Mouse (Mus musculus): ENCODE results near the gene Taok3. TPM values are rescaled to one million over a fixed set of nuclear protein-coding genes. Genes with fewer than 3 reads are reported as not detected.

Taok3 gene
- polyA plus RNA-seq, 1 experiment: 7.7 TPM

- Histone ChIP-seq H3K4me3 (no peak overlapping the region), H3K36me3 (ENCODE audit: control insufficient read depth, insufficient read depth) (peaks cover 14% of the 10 kb centered on the region), H3K27me3 (ENCODE audit: control insufficient read depth, insufficient read depth, insufficient read length) (no peaks in the 10 kb centered on the region), H3K79me2 (ENCODE audit: control insufficient read depth, insufficient read depth) (peaks cover 24% of the 10 kb centered on the region), H3K4me2 (ENCODE audit: low read depth) (no peak overlapping the region), H3ac (ENCODE audit: control insufficient read depth, insufficient read length) (no peak overlapping the region)
- TF ChIP-seq POLR2AphosphoS2 (IDR thresholded peaks at IDR 0.05; ENCODE audit: insufficient read length, low read depth) (no peak), E2F4 (IDR thresholded peaks at IDR 0.05; ENCODE audit: insufficient read depth) (no peak), MYOD1 (IDR thresholded peaks at IDR 0.05; ENCODE audit: control insufficient read depth in 1 of 3, insufficient read length in 2 of 3, low read depth in 2 of 3) (no peak), POLR2A (IDR thresholded peaks at IDR 0.05; ENCODE audit: insufficient read length, low read depth) (no peak), USF1 (IDR thresholded peaks at IDR 0.05; ENCODE audit: low read depth) (no peak), TCF12 (IDR thresholded peaks at IDR 0.05; ENCODE audit: insufficient read depth, poor library complexity, severe bottlenecking) (no peak), TCF3 (IDR thresholded peaks at IDR 0.05; ENCODE audit: insufficient read length, low read depth) (no peak)
Observed at GRCm38 (mm10) chr5:117284029-117284428, 164.1 kb downstream of the Taok3 start.

GRCm38 (mm10) chr5:117284682-117285081, 164.8 kb downstream of the Taok3 start:
- TF ChIP-seq MAX (IDR thresholded peaks at IDR 0.05; ENCODE audit: low read depth): no peak
- TF ChIP-seq E2F4 (IDR thresholded peaks at IDR 0.05; ENCODE audit: insufficient read depth): no peak
- TF ChIP-seq TCF12 (IDR thresholded peaks at IDR 0.05; ENCODE audit: insufficient read depth, poor library complexity, severe bottlenecking): no peak
- no peak for TF ChIP-seq POLR2AphosphoS2 (IDR thresholded peaks at IDR 0.05; ENCODE audit: insufficient read length, low read depth)
- no peak for TF ChIP-seq CEBPB (IDR thresholded peaks at IDR 0.05; ENCODE audit: insufficient read depth, poor library complexity, severe bottlenecking)
- TF ChIP-seq SRF (IDR thresholded peaks at IDR 0.05; ENCODE audit: control insufficient read depth, insufficient read length, low read depth): no peak
- no peak for TF ChIP-seq USF1 (IDR thresholded peaks at IDR 0.05; ENCODE audit: low read depth)
- peaks cover 24% of the 10 kb centered on the region for H3K79me2 ChIP-seq (ENCODE audit: control insufficient read depth, insufficient read depth)
- H3K4me2 ChIP-seq (ENCODE audit: low read depth): no peak overlapping the region
- peaks cover 14% of the 10 kb centered on the region for H3K36me3 ChIP-seq (ENCODE audit: control insufficient read depth, insufficient read depth)
- no peaks in the 10 kb centered on the region for H3K27me3 ChIP-seq (ENCODE audit: control insufficient read depth, insufficient read depth, insufficient read length)
- no peak overlapping the region for H3K4me3 ChIP-seq
- no peak overlapping the region for H3ac ChIP-seq (ENCODE audit: control insufficient read depth, insufficient read length)

GRCm38 (mm10) chr5:117285266-117285665, 165.3 kb downstream of the Taok3 start:
- no peaks in the 10 kb centered on the region for H3K27me3 ChIP-seq (ENCODE audit: control insufficient read depth, insufficient read depth, insufficient read length)
- no peak overlapping the region for H3K4me3 ChIP-seq
- no peak overlapping the region for H3K4me2 ChIP-seq (ENCODE audit: low read depth)
- H3K36me3 ChIP-seq (ENCODE audit: control insufficient read depth, insufficient read depth): peaks cover 14% of the 10 kb centered on the region
- no peak for TF ChIP-seq POLR2A (IDR thresholded peaks at IDR 0.05; ENCODE audit: insufficient read length, low read depth)
- TF ChIP-seq CEBPB (IDR thresholded peaks at IDR 0.05; ENCODE audit: insufficient read depth, poor library complexity, severe bottlenecking): no peak
- TF ChIP-seq REST (IDR thresholded peaks at IDR 0.05; ENCODE audit: insufficient read depth, insufficient read length): no peak
- TF ChIP-seq SRF (IDR thresholded peaks at IDR 0.05; ENCODE audit: control insufficient read depth, insufficient read length, low read depth): no peak
- no peak for TF ChIP-seq TCF12 (IDR thresholded peaks at IDR 0.05; ENCODE audit: insufficient read depth, poor library complexity, severe bottlenecking)
- TF ChIP-seq MYOG (IDR thresholded peaks at IDR 0.05; ENCODE audit: control insufficient read depth in 1 of 3, insufficient read depth in 1 of 3, insufficient read length in 2 of 3, low read depth in 2 of 3): no peak
- H3ac ChIP-seq (ENCODE audit: control insufficient read depth, insufficient read length): no peak overlapping the region
- peaks cover 24% of the 10 kb centered on the region for H3K79me2 ChIP-seq (ENCODE audit: control insufficient read depth, insufficient read depth)

GRCm38 (mm10) chr5:117286286-117286685, 166.4 kb downstream of the Taok3 start:
- peak overlapping the region; percentile 65 for H3K4me2 ChIP-seq (ENCODE audit: low read depth)
- peaks cover 24% of the 10 kb centered on the region for H3K79me2 ChIP-seq (ENCODE audit: control insufficient read depth, insufficient read depth)
- H3K36me3 ChIP-seq (ENCODE audit: control insufficient read depth, insufficient read depth): peaks cover 12% of the 10 kb centered on the region
- peak overlapping the region; percentile 37 for H3ac ChIP-seq (ENCODE audit: control insufficient read depth, insufficient read length)
- peak overlapping the region; percentile 88 for H3K4me3 ChIP-seq
- TF ChIP-seq SRF (IDR thresholded peaks at IDR 0.05; ENCODE audit: control insufficient read depth, insufficient read length, low read depth) (no peak), MYOG (IDR thresholded peaks at IDR 0.05; ENCODE audit: control insufficient read depth in 1 of 3, insufficient read depth in 1 of 3, insufficient read length in 2 of 3, low read depth in 2 of 3) (no peak), TCF3 (IDR thresholded peaks at IDR 0.05; ENCODE audit: insufficient read length, low read depth) (no peak), CEBPB (IDR thresholded peaks at IDR 0.05; ENCODE audit: insufficient read depth, poor library complexity, severe bottlenecking) (no peak), MAX (IDR thresholded peaks at IDR 0.05; ENCODE audit: low read depth) (no peak), MYOD1 (IDR thresholded peaks at IDR 0.05; ENCODE audit: control insufficient read depth in 1 of 3, insufficient read length in 2 of 3, low read depth in 2 of 3) (no peak), REST (IDR thresholded peaks at IDR 0.05; ENCODE audit: insufficient read depth, insufficient read length) (no peak)
- H3K27me3 ChIP-seq (ENCODE audit: control insufficient read depth, insufficient read depth, insufficient read length): no peaks in the 10 kb centered on the region

GRCm38 (mm10) chr5:117286831-117287822, 167.2 kb downstream of the Taok3 start, which contains the start of gene Pebp1:
TSS of gene Pebp1 (minus strand) at chr5:117287625.
- TF ChIP-seq POLR2A (IDR thresholded peaks at IDR 0.05; ENCODE audit: insufficient read length, low read depth) (peak; percentile 66), USF1 (IDR thresholded peaks at IDR 0.05; ENCODE audit: low read depth) (no peak), CEBPB (IDR thresholded peaks at IDR 0.05; ENCODE audit: insufficient read depth, poor library complexity, severe bottlenecking) (no peak), MAX (IDR thresholded peaks at IDR 0.05; ENCODE audit: low read depth) (no peak), TCF12 (IDR thresholded peaks at IDR 0.05; ENCODE audit: insufficient read depth, poor library complexity, severe bottlenecking) (no peak), REST (IDR thresholded peaks at IDR 0.05; ENCODE audit: insufficient read depth, insufficient read length) (no peak), POLR2AphosphoS2 (IDR thresholded peaks at IDR 0.05; ENCODE audit: insufficient read length, low read depth) (peak; percentile 11), E2F4 (IDR thresholded peaks at IDR 0.05; ENCODE audit: insufficient read depth) (peak; percentile 14), TCF3 (IDR thresholded peaks at IDR 0.05; ENCODE audit: insufficient read length, low read depth) (no peak), MYOG (IDR thresholded peaks at IDR 0.05; ENCODE audit: control insufficient read depth in 1 of 3, insufficient read depth in 1 of 3, insufficient read length in 2 of 3, low read depth in 2 of 3) (no peak), SRF (IDR thresholded peaks at IDR 0.05; ENCODE audit: control insufficient read depth, insufficient read length, low read depth) (peak; percentile 7), MYOD1 (IDR thresholded peaks at IDR 0.05; ENCODE audit: control insufficient read depth in 1 of 3, insufficient read length in 2 of 3, low read depth in 2 of 3) (no peak)

More at GRCm38 (mm10) chr5:117286831-117287822, 167.2 kb downstream of the Taok3 start, which contains the start of gene Pebp1:
- Histone ChIP-seq H3K79me2 (ENCODE audit: control insufficient read depth, insufficient read depth) (peaks cover 24% of the 10 kb centered on the region), H3ac (ENCODE audit: control insufficient read depth, insufficient read length) (peak within 1 kb of the TSS; percentile 37), H3K4me2 (ENCODE audit: low read depth) (peak within 1 kb of the TSS; percentile 95), H3K27me3 (ENCODE audit: control insufficient read depth, insufficient read depth, insufficient read length) (no peaks in the 10 kb centered on the region), H3K36me3 (ENCODE audit: control insufficient read depth, insufficient read depth) (peaks cover 6% of the 10 kb centered on the region), H3K4me3 (peak within 1 kb of the TSS; percentile 88)

Data from myocyte (in vitro differentiated cells).